Mouse (Mus musculus): ENCODE measurements around the gene Mcf2l. TPM values are rescaled to one million over a fixed set of nuclear protein-coding genes. Genes with fewer than 3 reads are reported as not detected.

Gene Mcf2l
- total RNA-seq, 2 experiments from 2014 or later = 26.0 to 29.3 TPM

- intact Hi-C loops (cut with DNase I) = no loop called here
- DNase-seq = no peak
These were observed 32.2 kb downstream of the Mcf2l start for GRCm38 (mm10) chr8:12905599-12906321.

GRCm38 (mm10) chr8:12906597-12906996 lies 33.0 kb downstream of the Mcf2l start:
- no peak for DNase-seq
- intact Hi-C loops (cut with DNase I) = no loop called here

GRCm38 (mm10) chr8:12907730-12908129 lies 34.1 kb downstream of the Mcf2l start:
- intact Hi-C loops (cut with DNase I) = no loop called here

DNA sequence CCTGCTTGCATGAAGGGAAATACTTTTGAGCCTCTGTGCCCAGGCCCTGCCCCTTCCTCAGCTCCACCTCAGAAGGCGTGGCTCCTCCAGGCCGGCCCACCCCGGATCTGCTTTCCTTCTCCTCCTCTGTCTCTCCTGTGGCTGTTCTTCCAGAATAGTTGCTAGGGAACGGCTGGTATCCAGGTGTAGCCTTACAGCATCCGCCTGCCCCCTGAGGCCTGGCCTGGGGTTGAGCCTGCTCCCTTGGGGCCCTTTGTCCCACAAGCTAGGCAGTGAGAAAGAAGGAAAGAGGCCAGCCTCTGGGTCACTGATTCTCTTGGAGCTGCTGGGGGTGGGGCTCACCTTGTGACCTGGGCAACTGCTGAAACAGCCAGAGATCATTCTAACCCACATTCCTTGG lies 38.4 kb downstream of the Mcf2l start:
- intact Hi-C loops (cut with DNase I) = no loop called here
- DNase-seq = no peak

More at GRCm38 (mm10) chr8:12907730-12908129, 34.1 kb downstream of the Mcf2l start:
- DNase-seq = no peak

GRCm38 (mm10) chr8:12915187-12916006 lies 41.8 kb downstream of the Mcf2l start:
- no peak for DNase-seq
- intact Hi-C loops (cut with DNase I) = no loop called here

GRCm38 (mm10) chr8:12916156-12916900 lies 42.7 kb downstream of the Mcf2l start:
- intact Hi-C loops (cut with DNase I) = no loop called here
- no peak for DNase-seq

DNA sequence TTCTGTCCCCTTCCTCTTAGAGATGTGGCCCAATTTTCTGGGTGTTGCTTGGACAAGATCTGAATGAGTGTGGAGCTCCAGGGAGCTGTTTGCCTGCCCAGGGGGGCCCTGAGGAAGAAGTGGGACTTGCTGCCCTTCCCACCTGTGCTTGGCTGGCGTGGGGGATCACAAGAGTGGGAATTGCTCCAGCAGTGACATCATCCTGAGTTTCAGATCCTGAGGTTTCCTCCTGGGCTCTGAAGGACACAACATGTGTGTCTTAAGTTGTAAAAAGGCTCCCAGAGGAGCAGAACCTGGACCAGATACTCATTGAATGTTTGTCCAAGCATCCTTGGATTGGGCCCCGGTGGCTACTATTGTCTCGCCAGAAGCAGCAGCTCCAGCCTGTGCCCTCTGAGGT lies 43.4 kb downstream of the Mcf2l start:
- DNase-seq = no peak
- intact Hi-C loops (cut with DNase I) = no loop called here

DNA sequence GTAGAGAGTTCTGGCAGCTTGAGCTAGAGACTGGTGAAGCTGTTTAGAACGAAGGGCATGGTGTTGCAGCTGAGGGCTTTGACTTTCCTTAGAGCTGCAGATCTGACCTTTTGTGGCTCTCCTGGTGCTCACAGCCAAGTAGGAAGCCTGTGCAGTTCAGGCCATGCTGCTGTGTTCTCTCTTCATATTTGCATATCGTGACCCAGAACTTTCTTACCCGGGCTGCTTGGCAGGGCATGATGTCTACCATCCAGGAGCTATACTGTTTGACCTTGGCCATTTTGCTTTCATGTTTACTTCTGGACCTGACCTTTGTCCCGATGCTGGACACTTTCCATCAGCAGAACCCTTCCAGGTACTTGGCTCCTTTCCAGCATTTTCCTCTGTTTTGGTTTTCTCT lies 44.2 kb downstream of the Mcf2l start:
- intact Hi-C loops (cut with DNase I) = no loop called here
- DNase-seq = no peak

DNA sequence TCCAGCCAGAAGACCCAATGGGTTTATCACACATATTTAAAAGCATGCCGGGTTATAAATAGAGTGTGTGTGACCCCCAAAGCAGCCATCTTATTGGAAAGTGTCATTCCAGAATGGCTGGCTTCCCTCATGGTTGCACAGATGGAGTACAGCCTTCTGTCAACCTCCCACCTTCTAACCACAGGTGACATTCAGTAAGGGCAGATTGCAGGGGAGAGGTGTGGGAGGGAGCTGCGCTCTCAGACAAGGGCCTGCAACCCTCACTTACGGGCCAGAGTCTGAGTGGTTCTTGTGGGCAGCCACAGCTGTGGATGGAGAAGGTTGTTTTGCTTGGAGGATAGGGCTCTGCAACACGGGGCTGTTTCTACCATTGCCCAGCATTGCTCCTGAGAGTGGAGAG lies 47.0 kb downstream of the Mcf2l start:
- DNase-seq = no peak
- intact Hi-C loops (cut with DNase I) = no loop called here

DNA sequence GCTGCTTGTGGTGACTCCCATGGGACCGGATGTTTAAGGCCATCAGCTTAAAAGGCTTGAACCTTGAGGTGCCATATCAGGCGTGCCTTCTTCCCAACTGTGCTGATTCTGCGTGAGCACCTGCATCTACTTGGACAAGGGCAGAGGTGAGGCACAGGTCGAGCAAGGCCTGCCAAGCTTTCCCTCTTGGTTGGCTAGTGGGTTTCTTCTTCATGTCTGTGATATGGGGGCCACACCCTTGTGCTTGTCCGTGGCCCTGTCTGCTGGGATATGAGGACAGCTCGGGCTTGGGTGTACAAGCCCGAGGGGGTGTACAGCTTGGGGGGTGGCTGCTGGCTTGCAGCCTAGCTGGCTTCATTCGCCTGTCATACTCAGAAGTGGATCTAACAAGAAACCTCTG lies 51.4 kb downstream of the Mcf2l start:
- no peak for DNase-seq
- intact Hi-C loops (cut with DNase I) = no loop called here

- intact Hi-C loops (cut with DNase I) = loop anchor here (2.0 kb wide), 1 partner anchor 29 kb away; no protein-coding TSS in a partner anchor
- peak in 1 of 2 experiments; percentile 29 for DNase-seq
These were observed 52.4 kb downstream of the Mcf2l start for GRCm38 (mm10) chr8:12925941-12926381.

DNA sequence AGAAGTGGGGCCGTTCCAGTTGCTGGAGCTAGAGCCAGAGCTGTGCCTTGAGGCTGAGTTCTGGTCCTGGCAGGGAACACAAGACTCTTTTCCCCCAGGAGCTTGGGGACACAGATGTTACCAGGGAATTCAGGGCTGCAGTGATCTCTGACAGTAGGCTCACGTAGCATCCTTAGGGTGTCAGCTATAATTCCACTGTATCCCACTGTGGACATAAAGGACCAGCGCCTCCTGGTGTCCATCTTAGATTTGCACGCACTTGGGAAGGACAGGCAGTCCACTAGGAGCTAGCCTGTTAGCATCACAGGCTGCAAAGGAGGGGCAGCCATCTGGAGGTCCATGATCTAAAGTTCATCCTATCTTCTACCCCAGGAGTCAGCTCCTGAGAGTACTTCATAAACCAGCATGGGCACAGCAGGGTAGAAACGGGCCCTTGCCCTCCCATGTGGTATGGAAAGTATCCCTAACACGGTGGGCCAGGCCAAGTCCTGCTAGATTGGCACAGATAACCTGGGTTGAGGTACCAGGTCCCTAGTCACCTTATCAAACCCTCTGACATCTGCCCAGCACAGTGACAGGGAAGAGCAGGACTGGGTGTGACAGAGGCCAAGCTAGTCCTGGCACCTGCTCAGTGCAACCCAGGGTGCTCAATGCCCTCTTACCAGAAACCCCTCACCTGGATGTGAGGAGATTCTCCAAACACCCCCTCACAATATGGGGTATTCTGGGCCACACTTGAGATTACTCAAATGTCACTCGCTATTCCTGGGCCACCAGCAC lies 53.8 kb downstream of the Mcf2l start:
- peak; percentile 46 to 69 for DNase-seq
- intact Hi-C loops (cut with DNase I) = loop anchor here (2.0 kb wide), 1 partner anchor 31 kb away; no protein-coding TSS in a partner anchor

DNA sequence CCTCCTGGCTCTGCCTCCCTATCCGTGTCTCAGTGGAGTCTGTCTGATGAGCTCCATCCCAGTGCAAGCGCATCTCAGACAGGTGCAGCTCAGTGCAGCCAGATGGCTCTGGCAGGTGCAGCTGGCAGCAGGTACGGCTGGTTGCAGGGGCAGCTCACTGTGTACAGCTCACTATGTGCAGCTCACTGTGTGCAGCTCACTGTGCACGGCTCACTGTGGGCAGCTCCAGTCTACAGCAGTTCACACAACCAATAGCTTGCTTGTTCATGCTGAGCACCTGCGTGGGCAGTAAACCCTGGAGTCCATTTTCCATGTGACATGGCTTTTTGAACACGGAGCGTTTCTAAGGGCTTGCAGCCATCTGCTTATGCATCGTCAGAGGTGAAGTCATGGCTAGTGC lies 54.4 kb downstream of the Mcf2l start:
- DNase-seq = no peak
- intact Hi-C loops (cut with DNase I) = no loop called here

- no peak for DNase-seq
- intact Hi-C loops (cut with DNase I) = no loop called here
These were observed 55.3 kb downstream of the Mcf2l start for GRCm38 (mm10) chr8:12928931-12929330.

DNA sequence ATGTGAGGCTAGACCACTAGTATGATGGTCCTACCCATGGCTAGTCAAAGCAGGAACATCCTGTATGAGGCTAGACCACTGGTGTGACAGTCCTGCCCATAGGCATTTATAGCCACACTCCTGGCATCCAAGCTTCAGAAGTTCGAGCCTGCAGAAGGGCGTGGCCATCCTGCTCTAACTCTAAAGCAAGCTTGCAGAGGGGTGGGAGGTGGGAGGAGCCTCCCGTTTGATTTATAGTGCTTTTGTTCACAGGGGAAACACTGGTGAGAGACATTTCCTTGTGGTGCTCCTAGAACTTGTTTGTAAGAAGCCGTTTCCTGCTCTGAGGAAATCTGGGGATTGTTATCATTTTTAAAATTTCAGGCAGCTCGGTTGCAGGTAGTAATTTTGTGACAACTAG lies 56.7 kb downstream of the Mcf2l start:
- DNase-seq = no peak
- intact Hi-C loops (cut with DNase I) = no loop called here

DNA sequence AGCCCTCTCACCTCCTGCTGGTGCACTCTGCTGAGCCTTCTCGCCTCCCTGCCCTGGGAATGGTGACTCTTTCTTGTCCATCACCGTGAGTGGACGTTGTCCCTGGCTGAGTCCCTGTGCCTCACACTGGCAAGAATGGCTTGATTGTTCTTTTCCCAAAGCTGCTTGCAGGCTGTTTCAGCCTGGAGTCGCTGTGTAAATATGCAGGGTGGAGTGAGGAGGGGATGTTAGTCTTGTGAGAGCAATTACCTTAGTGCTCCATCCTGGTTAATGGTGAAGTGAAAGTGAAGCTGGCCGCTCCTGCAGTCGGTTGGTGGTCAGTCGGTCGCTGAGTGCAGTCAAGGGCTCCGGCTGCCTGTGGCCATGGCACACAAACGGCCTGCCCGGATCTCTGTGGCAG lies 57.8 kb downstream of the Mcf2l start:
- intact Hi-C loops (cut with DNase I) = no loop called here
- DNase-seq = no peak

- DNase-seq = no peak
- intact Hi-C loops (cut with DNase I) = no loop called here
These were observed 58.9 kb downstream of the Mcf2l start for GRCm38 (mm10) chr8:12932520-12932919.

- intact Hi-C loops (cut with DNase I) = no loop called here
- no peak for DNase-seq
These were observed 60.2 kb downstream of the Mcf2l start for GRCm38 (mm10) chr8:12933765-12934164.

GRCm38 (mm10) chr8:12934453-12935043 lies 60.9 kb downstream of the Mcf2l start:
- intact Hi-C loops (cut with DNase I) = no loop called here
- no peak for DNase-seq

- no peak for DNase-seq
- intact Hi-C loops (cut with DNase I) = no loop called here
These were observed 66.9 kb downstream of the Mcf2l start for GRCm38 (mm10) chr8:12940549-12940948.

All from gastrocnemius, postnatal 36 days (tissue).